Mouse (Mus musculus) MEL-GATA-1-ER (cell line): ENCODE measurements at regions not wholly inside any gene's neighbourhood (a gene's known extent, or its start where the extent isn't known, plus 50 kb on each side); places are given as distances from the start of the nearest gene placed in this dataset.

Experiments used
- DNase-seq: peaks from one replicate; pipeline ENCODE4 v3.0.0-alpha.2; 2012; ENCODE audit warnings: low read depth; ENCODE audit errors: extremely low read depth

GRCm38 (mm10) chr1:71909508-71910124 is 256.6 kb upstream of the Fn1 start:
- no peak for DNase-seq

GRCm38 (mm10) chr1:71904376-71904948 is 251.5 kb upstream of the Fn1 start:
- no peak for DNase-seq

- no peak for DNase-seq
Observed at GRCm38 (mm10) chr1:71900106-71901074, 247.4 kb upstream of the Fn1 start.

GRCm38 (mm10) chr1:71899128-71899527 is 246.1 kb upstream of the Fn1 start:
- no peak for DNase-seq

GRCm38 (mm10) chr1:71898198-71898597 is 245.2 kb upstream of the Fn1 start:
- no peak for DNase-seq

- no peak for DNase-seq
Observed at GRCm38 (mm10) chr1:71897464-71898051, 244.6 kb upstream of the Fn1 start.

GRCm38 (mm10) chr1:71896141-71896725 is 243.2 kb upstream of the Fn1 start:
- no peak for DNase-seq

GRCm38 (mm10) chr1:71893636-71894035 is 240.6 kb upstream of the Fn1 start:
- no peak for DNase-seq

- no peak for DNase-seq
Observed at GRCm38 (mm10) chr1:71887809-71888208, 234.8 kb upstream of the Fn1 start.

- DNase-seq, result no peak
Observed at GRCm38 (mm10) chr1:71886903-71887302, 233.9 kb upstream of the Fn1 start.

- no peak for DNase-seq
Observed at GRCm38 (mm10) chr1:71886233-71886632, 233.2 kb upstream of the Fn1 start.

GRCm38 (mm10) chr1:71881851-71882250 is 228.9 kb upstream of the Fn1 start:
- DNase-seq, result no peak

GRCm38 (mm10) chr1:71881191-71881590 is 228.2 kb upstream of the Fn1 start:
- DNase-seq, result no peak

- DNase-seq, result no peak
Observed at GRCm38 (mm10) chr1:71880480-71880879, 227.5 kb upstream of the Fn1 start.

GRCm38 (mm10) chr1:71876712-71877401 is 223.9 kb upstream of the Fn1 start:
- no peak for DNase-seq

- DNase-seq, result no peak
Observed at GRCm38 (mm10) chr1:71874037-71874436, 221.0 kb upstream of the Fn1 start.

- DNase-seq, result no peak
Observed at GRCm38 (mm10) chr1:71865670-71866069, 212.7 kb upstream of the Fn1 start.

GRCm38 (mm10) chr1:71864749-71865148 is 211.7 kb upstream of the Fn1 start:
- DNase-seq, result no peak

GRCm38 (mm10) chr1:71853212-71853611 is 200.2 kb upstream of the Fn1 start:
- no peak for DNase-seq

GRCm38 (mm10) chr1:71851268-71851667 is 198.3 kb upstream of the Fn1 start:
- DNase-seq, result no peak

GRCm38 (mm10) chr1:71848656-71849055 is 195.7 kb upstream of the Fn1 start:
- no peak for DNase-seq
